Mouse (Mus musculus) forebrain, embryonic 14.5 days (tissue): ENCODE data around the gene Bank1. TPM values are rescaled to one million over a fixed set of nuclear protein-coding genes. Genes with fewer than 3 reads are reported as not detected.
A peak's percentile ranks its signal among the peaks of the same experiment; 100 is the strongest.

Experiments
- ATAC-seq: fragments of 200-750 bp; cut with Nextera tagmentation; 2 replicates; pipeline ENCODE4 v1.8.0; 2017; ENCODE audit warnings: mild to moderate bottlenecking, moderate library complexity
- DNase-seq: peaks from one replicate; pipeline ENCODE4 v3.0.0-alpha.2; 2015; ENCODE audit warnings: low spot score
- H3K27ac ChIP-seq: fragments of 300-500 bp; sonication (generic); 2 replicates; pipeline ENCODE4 v1.5.1; 2014; ENCODE audit warnings: low read depth, mild to moderate bottlenecking, control low read depth, low read length, moderate library complexity
- H3K27me3 ChIP-seq: fragments of 300-500 bp; sonication (generic); replicated peaks from 2 replicates; pipeline ENCODE4 v1.6.1; 2014; ENCODE audit warnings: low read length, control low read depth, mixed read lengths; ENCODE audit not compliant: control insufficient read depth, insufficient read depth
- H3K36me3 ChIP-seq: fragments of 300-500 bp; sonication (generic); 2 replicates; pipeline ENCODE4 v1.6.1; 2014; ENCODE audit warnings: low read length, control low read depth; ENCODE audit not compliant: control insufficient read depth, insufficient read depth
- H3K4me1 ChIP-seq: fragments of 300-500 bp; sonication (generic); 2 replicates; pipeline ENCODE4 v1.6.1; 2014; ENCODE audit warnings: antibody characterized with exemption, low read length, control low read depth; ENCODE audit not compliant: control insufficient read depth, insufficient read depth
- H3K4me2 ChIP-seq: fragments of 300-500 bp; sonication (generic); 2 replicates; pipeline ENCODE4 v1.6.1; 2014; ENCODE audit warnings: mild to moderate bottlenecking, control low read depth, low read length
- H3K4me3 ChIP-seq: fragments of 300-500 bp; sonication (generic); 2 replicates; pipeline ENCODE4 v1.5.1; 2014; ENCODE audit warnings: low read depth, low read length, control low read depth
- H3K9ac ChIP-seq: fragments of 300-500 bp; sonication (generic); 2 replicates; pipeline ENCODE4 v1.6.1; 2014; ENCODE audit warnings: mild to moderate bottlenecking, low read length, control low read depth, moderate library complexity
- H3K9me3 ChIP-seq: fragments of 300-500 bp; sonication (generic); replicated peaks from 2 replicates; pipeline ENCODE4 v1.6.1; 2016; ENCODE audit warnings: low read length, control low read depth, mixed read lengths; ENCODE audit not compliant: control insufficient read depth
- WGBS: fragments of 180-500 bp; shearing (Covaris S2); extraction: QIAGEN DNeasy Blood & Tissue Kit; methylation state at CpG from one replicate; pipeline ENCODE4 v1.1.7; 2014; 5-methylcytosine and 5-hydroxymethylcytosine counted together
- polyA plus RNA-seq: library from polyadenylated mRNA; unstranded; fragments of >200 nt; fragmentation: Nextera tagmentation; extraction: Ambion mirVana; gene quantifications from 2 replicates; pipeline ENCODE4 v1.2.1, GENCODE M21; 2014

Gene Bank1
- polyA plus RNA-seq, 1 experiment from 2014 or later: 0.36 TPM

- DNase-seq (no peak), ATAC-seq (no peak)
- H3K9ac ChIP-seq: no peak overlapping the region
- H3K4me1 ChIP-seq: no peaks in the 10 kb centered on the region
- H3K27me3 ChIP-seq: no peaks in the 10 kb centered on the region
- 66% methylated on average over 2 of the region's 2 CpGs for WGBS
- no peaks in the 10 kb centered on the region for H3K36me3 ChIP-seq
- no peaks in the 10 kb centered on the region for H3K9me3 ChIP-seq
- H3K4me3 ChIP-seq: no peak overlapping the region
- no peak overlapping the region for H3K4me2 ChIP-seq
- no peak overlapping the region for H3K27ac ChIP-seq
Observed at GRCm38 (mm10) chr3:136244931-136245330, 80.9 kb downstream of the Bank1 start.

- Histone ChIP-seq H3K4me1 (no peaks in the 10 kb centered on the region), H3K27ac (no peak overlapping the region), H3K9ac (no peak overlapping the region), H3K4me3 (no peak overlapping the region), H3K4me2 (no peak overlapping the region), H3K9me3 (no peaks in the 10 kb centered on the region), H3K27me3 (no peaks in the 10 kb centered on the region), H3K36me3 (no peaks in the 10 kb centered on the region)
- WGBS: 86% methylated on average over 3 of the region's 3 CpGs
- DNase-seq (no peak), ATAC-seq (no peak)
Observed at GRCm38 (mm10) chr3:136238790-136239189, 87.1 kb downstream of the Bank1 start.

GRCm38 (mm10) chr3:136233507-136233906 is 92.4 kb downstream of the Bank1 start:
- Histone ChIP-seq H3K4me2 (no peak overlapping the region), H3K36me3 (no peaks in the 10 kb centered on the region), H3K27me3 (no peaks in the 10 kb centered on the region), H3K9me3 (no peaks in the 10 kb centered on the region), H3K4me3 (no peak overlapping the region), H3K4me1 (no peaks in the 10 kb centered on the region), H3K9ac (no peak overlapping the region), H3K27ac (no peak overlapping the region)
- 80% methylated on average over 2 of the region's 2 CpGs for WGBS
- DNase-seq (no peak), ATAC-seq (no peak)

- no peaks in the 10 kb centered on the region for H3K36me3 ChIP-seq
- H3K9ac ChIP-seq: no peak overlapping the region
- no peaks in the 10 kb centered on the region for H3K27me3 ChIP-seq
- H3K27ac ChIP-seq: no peak overlapping the region
- no peaks in the 10 kb centered on the region for H3K9me3 ChIP-seq
- no peaks in the 10 kb centered on the region for H3K4me1 ChIP-seq
- whole genome bisulfite sequencing: 96% methylated on average over 3 of the region's 3 CpGs
- ATAC-seq (no peak), DNase-seq (no peak)
- no peak overlapping the region for H3K4me3 ChIP-seq
- no peak overlapping the region for H3K4me2 ChIP-seq
Observed at GRCm38 (mm10) chr3:136230602-136231151, 95.2 kb downstream of the Bank1 start.

- 0 out of 2 replicates have a peak, but pooled peaks have one; percentile 50 for ATAC-seq
- 82% methylated on average over 1 of the region's 1 CpGs for WGBS
- Histone ChIP-seq H3K4me2 (no peak overlapping the region), H3K4me3 (no peak overlapping the region), H3K9ac (no peak overlapping the region), H3K4me1 (no peaks in the 10 kb centered on the region), H3K27me3 (no peaks in the 10 kb centered on the region), H3K9me3 (no peaks in the 10 kb centered on the region), H3K27ac (no peak overlapping the region), H3K36me3 (no peaks in the 10 kb centered on the region)
- DNase-seq: no peak
Observed at GRCm38 (mm10) chr3:136189661-136190228, 136.1 kb downstream of the Bank1 start.

GRCm38 (mm10) chr3:136186548-136187113 is 139.2 kb downstream of the Bank1 start:
- no peaks in the 10 kb centered on the region for H3K36me3 ChIP-seq
- H3K4me1 ChIP-seq: no peaks in the 10 kb centered on the region
- no peak overlapping the region for H3K4me2 ChIP-seq
- H3K9ac ChIP-seq: no peak overlapping the region
- ATAC-seq (peak; percentile 37; the same call in 1 of the 2 replicates), DNase-seq (peak; percentile 45)
- H3K27me3 ChIP-seq: no peaks in the 10 kb centered on the region
- 69% methylated on average over 3 of the region's 3 CpGs for WGBS
- H3K4me3 ChIP-seq: no peak overlapping the region
- H3K27ac ChIP-seq: no peak overlapping the region
- no peaks in the 10 kb centered on the region for H3K9me3 ChIP-seq

GRCm38 (mm10) chr3:136171631-136172030 is 154.2 kb downstream of the Bank1 start:
- no peak overlapping the region for H3K27ac ChIP-seq
- no peak overlapping the region for H3K9ac ChIP-seq
- no peaks in the 10 kb centered on the region for H3K9me3 ChIP-seq
- H3K4me1 ChIP-seq: no peaks in the 10 kb centered on the region
- no peak for ATAC-seq
- no peaks in the 10 kb centered on the region for H3K27me3 ChIP-seq
- H3K4me2 ChIP-seq: no peak overlapping the region
- H3K4me3 ChIP-seq: no peak overlapping the region
- no peak for DNase-seq
- H3K36me3 ChIP-seq: no peaks in the 10 kb centered on the region

- DNase-seq (peak; percentile 13), ATAC-seq (no peak)
- no peak overlapping the region for H3K9ac ChIP-seq
- no peak overlapping the region for H3K27ac ChIP-seq
- no peaks in the 10 kb centered on the region for H3K27me3 ChIP-seq
- H3K4me1 ChIP-seq: no peaks in the 10 kb centered on the region
- no peak overlapping the region for H3K4me3 ChIP-seq
- H3K9me3 ChIP-seq: no peaks in the 10 kb centered on the region
- no peak overlapping the region for H3K4me2 ChIP-seq
- no peaks in the 10 kb centered on the region for H3K36me3 ChIP-seq
- 57% methylated on average over 4 of the region's 4 CpGs for WGBS
Observed at GRCm38 (mm10) chr3:136168071-136168470, 157.8 kb downstream of the Bank1 start.

- H3K9me3 ChIP-seq: no peaks in the 10 kb centered on the region
- DNase-seq: no peak
- H3K27me3 ChIP-seq: no peaks in the 10 kb centered on the region
- no peak for ATAC-seq
- H3K9ac ChIP-seq: no peak overlapping the region
- H3K27ac ChIP-seq: no peak overlapping the region
- H3K4me3 ChIP-seq: no peak overlapping the region
- no peak overlapping the region for H3K4me2 ChIP-seq
- WGBS: 96% methylated on average over 4 of the region's 4 CpGs
- H3K4me1 ChIP-seq: no peaks in the 10 kb centered on the region
- no peaks in the 10 kb centered on the region for H3K36me3 ChIP-seq
Observed at GRCm38 (mm10) chr3:136166671-136167070, 159.2 kb downstream of the Bank1 start.
